Mouse (Mus musculus): Measurements from ENCODE around the gene Edar. TPM values are rescaled to one million over a fixed set of nuclear protein-coding genes. Genes with fewer than 3 reads are reported as not detected.

The Edar gene
- polyA plus RNA-seq, 1 experiment from 2014 or later = 0.04 TPM

- ATAC-seq (no peak), DNase-seq (no peak)
- H3K4me1 ChIP-seq (ENCODE audit: insufficient read depth) = 0 out of 2 replicates have a peak, but pooled peaks cover 4% of the 10 kb centered on the region
- no peak overlapping the region for H3K9ac ChIP-seq (replicated peaks)
- no peaks in the 10 kb centered on the region for H3K9me3 ChIP-seq (ENCODE audit: low read length)
- no peaks in the 10 kb centered on the region for H3K36me3 ChIP-seq (replicated peaks; ENCODE audit: insufficient read depth, low read length)
- H3K4me2 ChIP-seq (ENCODE audit: low read depth, low read length) = no peak overlapping the region
- WGBS (ENCODE audit: insufficient replicate concordance) = 68% methylated on average over 10 of the region's 10 CpGs
- H3K27me3 ChIP-seq (ENCODE audit: insufficient read depth, low read length) = 0 out of 2 replicates have a peak, but pooled peaks cover 6% of the 10 kb centered on the region
- TF ChIP-seq CTCF (IDR thresholded peaks at IDR 0.05; ENCODE audit: low read depth) = no peak
- TF ChIP-seq EP300 (IDR thresholded peaks at IDR 0.05; ENCODE audit: low read depth) = no peak
- H3K27ac ChIP-seq (ENCODE audit: low read depth) = no peak overlapping the region
- no peak overlapping the region for H3K4me3 ChIP-seq (ENCODE audit: low read depth, low read length)
Observed at GRCm38 (mm10) chr10:58672557-58673277, 2.7 kb downstream of the Edar start.

GRCm38 (mm10) chr10:58663868-58664267, 11.6 kb downstream of the Edar start:
- Histone ChIP-seq H3K4me1 (ENCODE audit: insufficient read depth) (no peaks in the 10 kb centered on the region), H3K36me3 (replicated peaks; ENCODE audit: insufficient read depth, low read length) (no peaks in the 10 kb centered on the region), H3K27me3 (ENCODE audit: insufficient read depth, low read length) (no peaks in the 10 kb centered on the region), H3K27ac (ENCODE audit: low read depth) (no peak overlapping the region), H3K4me3 (ENCODE audit: low read depth, low read length) (no peak overlapping the region), H3K4me2 (ENCODE audit: low read depth, low read length) (no peak overlapping the region), H3K9ac (replicated peaks) (no peak overlapping the region), H3K9me3 (ENCODE audit: low read length) (no peaks in the 10 kb centered on the region)
- DNase-seq (no peak), ATAC-seq (no peak)
- WGBS (ENCODE audit: insufficient replicate concordance) = 82% methylated on average over 5 of the region's 5 CpGs
- no peak for TF ChIP-seq EP300 (IDR thresholded peaks at IDR 0.05; ENCODE audit: low read depth)
- no peak for TF ChIP-seq CTCF (IDR thresholded peaks at IDR 0.05; ENCODE audit: low read depth)

GRCm38 (mm10) chr10:58663417-58663816, 12.0 kb downstream of the Edar start:
- TF ChIP-seq EP300 (IDR thresholded peaks at IDR 0.05; ENCODE audit: low read depth) = no peak
- no peak for TF ChIP-seq CTCF (IDR thresholded peaks at IDR 0.05; ENCODE audit: low read depth)
- Histone ChIP-seq H3K27me3 (ENCODE audit: insufficient read depth, low read length) (no peaks in the 10 kb centered on the region), H3K4me1 (ENCODE audit: insufficient read depth) (no peaks in the 10 kb centered on the region), H3K9me3 (ENCODE audit: low read length) (no peaks in the 10 kb centered on the region), H3K36me3 (replicated peaks; ENCODE audit: insufficient read depth, low read length) (no peaks in the 10 kb centered on the region), H3K4me3 (ENCODE audit: low read depth, low read length) (no peak overlapping the region), H3K9ac (replicated peaks) (no peak overlapping the region), H3K4me2 (ENCODE audit: low read depth, low read length) (no peak overlapping the region), H3K27ac (ENCODE audit: low read depth) (no peak overlapping the region)
- 86% methylated on average over 6 of the region's 6 CpGs for WGBS (ENCODE audit: insufficient replicate concordance)
- no peak for ATAC-seq
- no peak for DNase-seq

GRCm38 (mm10) chr10:58659268-58659986, 16.0 kb downstream of the Edar start:
- WGBS (ENCODE audit: insufficient replicate concordance) = 39% methylated on average over 11 of the region's 11 CpGs
- no peak overlapping the region for H3K9ac ChIP-seq (replicated peaks)
- no peaks in the 10 kb centered on the region for H3K27me3 ChIP-seq (ENCODE audit: insufficient read depth, low read length)
- H3K4me2 ChIP-seq (ENCODE audit: low read depth, low read length) = no peak overlapping the region
- DNase-seq = no peak
- TF ChIP-seq EP300 (IDR thresholded peaks at IDR 0.05; ENCODE audit: low read depth) (no peak), CTCF (IDR thresholded peaks at IDR 0.05; ENCODE audit: low read depth) (no peak)
- no peak overlapping the region for H3K27ac ChIP-seq (ENCODE audit: low read depth)
- H3K9me3 ChIP-seq (ENCODE audit: low read length) = no peaks in the 10 kb centered on the region
- no peak for ATAC-seq
- no peaks in the 10 kb centered on the region for H3K36me3 ChIP-seq (replicated peaks; ENCODE audit: insufficient read depth, low read length)
- no peaks in the 10 kb centered on the region for H3K4me1 ChIP-seq (ENCODE audit: insufficient read depth)
- H3K4me3 ChIP-seq (ENCODE audit: low read depth, low read length) = no peak overlapping the region

GRCm38 (mm10) chr10:58657731-58658130, 17.7 kb downstream of the Edar start:
- Histone ChIP-seq H3K27me3 (ENCODE audit: insufficient read depth, low read length) (no peaks in the 10 kb centered on the region), H3K9me3 (ENCODE audit: low read length) (no peaks in the 10 kb centered on the region), H3K4me1 (ENCODE audit: insufficient read depth) (no peaks in the 10 kb centered on the region), H3K36me3 (replicated peaks; ENCODE audit: insufficient read depth, low read length) (no peaks in the 10 kb centered on the region), H3K9ac (replicated peaks) (no peak overlapping the region), H3K4me2 (ENCODE audit: low read depth, low read length) (no peak overlapping the region), H3K4me3 (ENCODE audit: low read depth, low read length) (no peak overlapping the region), H3K27ac (ENCODE audit: low read depth) (no peak overlapping the region)
- TF ChIP-seq EP300 (IDR thresholded peaks at IDR 0.05; ENCODE audit: low read depth) = no peak
- no peak for DNase-seq
- no peak for ATAC-seq
- 56% methylated on average over 2 of the region's 2 CpGs for WGBS (ENCODE audit: insufficient replicate concordance)

GRCm38 (mm10) chr10:58653679-58654078, 21.8 kb downstream of the Edar start:
- H3K4me1 ChIP-seq (ENCODE audit: insufficient read depth) = no peaks in the 10 kb centered on the region; the same call in 1 of the 2 replicates
- no peaks in the 10 kb centered on the region for H3K9me3 ChIP-seq (ENCODE audit: low read length)
- H3K4me3 ChIP-seq (ENCODE audit: low read depth, low read length) = no peak overlapping the region
- H3K27me3 ChIP-seq (ENCODE audit: insufficient read depth, low read length) = peaks cover 9% of the 10 kb centered on the region; the same call in 1 of the 2 replicates
- no peak overlapping the region for H3K27ac ChIP-seq (ENCODE audit: low read depth)
- DNase-seq (no peak), ATAC-seq (no peak)
- TF ChIP-seq EP300 (IDR thresholded peaks at IDR 0.05; ENCODE audit: low read depth) (no peak), CTCF (IDR thresholded peaks at IDR 0.05; ENCODE audit: low read depth) (no peak)
- no peak overlapping the region for H3K9ac ChIP-seq (replicated peaks)
- no peaks in the 10 kb centered on the region for H3K36me3 ChIP-seq (replicated peaks; ENCODE audit: insufficient read depth, low read length)
- H3K4me2 ChIP-seq (ENCODE audit: low read depth, low read length) = no peak overlapping the region
- 63% methylated on average over 3 of the region's 3 CpGs for WGBS (ENCODE audit: insufficient replicate concordance)

All from liver, postnatal 0 days (tissue).